Mouse (Mus musculus): Measurements from ENCODE around the gene Olfr643.

Olfr643 gene

GRCm38 (mm10) chr7:104137305-104137704 is at the start of gene Olfr643:
Olfr643 (minus strand) TSS chr7:104137405.
- DNase-seq (ENCODE audit: low read depth, low spot score), result no peak

DNA sequence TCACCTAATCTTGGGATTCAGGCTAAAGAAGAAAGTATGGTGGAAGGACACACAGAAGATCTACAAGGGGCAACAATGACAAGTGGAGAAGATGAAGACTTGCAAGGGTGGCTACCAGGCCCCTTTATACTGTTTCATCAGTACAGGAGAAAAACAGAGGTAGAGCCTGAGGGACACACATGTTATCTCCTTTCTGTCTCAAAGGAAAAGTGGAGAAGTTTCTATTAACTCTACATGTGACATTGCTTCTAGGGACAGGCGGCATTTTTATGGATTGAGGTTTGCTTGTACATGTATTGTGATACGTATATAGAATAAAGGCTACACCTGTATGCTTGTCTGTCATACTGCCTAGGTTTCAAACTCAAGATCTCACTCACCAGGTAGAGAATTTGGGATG is 46.1 kb upstream of the Olfr643 start, which contains the start of gene Olfr648:
Gene Olfr648, minus strand, starts transcription at position 101 of the 400 bp plus-strand sequence.
- DNase-seq (ENCODE audit: low read depth, low spot score), result no peak

DNA sequence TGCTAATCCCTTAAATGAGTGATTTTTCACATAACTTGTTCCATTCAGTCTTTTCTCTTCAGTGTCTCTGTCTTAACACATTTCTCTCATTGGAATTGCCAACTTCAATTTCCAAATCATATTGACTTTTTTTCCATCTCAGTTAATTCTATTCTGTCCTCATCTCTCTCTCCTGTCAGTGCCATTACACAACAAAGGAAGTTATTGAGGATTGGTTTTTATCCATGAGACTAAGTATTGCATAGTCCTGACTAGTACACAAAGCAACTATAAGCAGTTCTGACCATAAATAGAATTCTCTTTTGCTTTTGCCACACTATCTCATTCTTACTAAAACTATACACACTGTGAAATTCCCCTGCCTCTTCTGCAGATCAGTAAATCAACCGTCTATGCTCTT is 41.9 kb upstream of the Olfr643 start:
- DNase-seq (ENCODE audit: low read depth, low spot score), result no peak

DNA sequence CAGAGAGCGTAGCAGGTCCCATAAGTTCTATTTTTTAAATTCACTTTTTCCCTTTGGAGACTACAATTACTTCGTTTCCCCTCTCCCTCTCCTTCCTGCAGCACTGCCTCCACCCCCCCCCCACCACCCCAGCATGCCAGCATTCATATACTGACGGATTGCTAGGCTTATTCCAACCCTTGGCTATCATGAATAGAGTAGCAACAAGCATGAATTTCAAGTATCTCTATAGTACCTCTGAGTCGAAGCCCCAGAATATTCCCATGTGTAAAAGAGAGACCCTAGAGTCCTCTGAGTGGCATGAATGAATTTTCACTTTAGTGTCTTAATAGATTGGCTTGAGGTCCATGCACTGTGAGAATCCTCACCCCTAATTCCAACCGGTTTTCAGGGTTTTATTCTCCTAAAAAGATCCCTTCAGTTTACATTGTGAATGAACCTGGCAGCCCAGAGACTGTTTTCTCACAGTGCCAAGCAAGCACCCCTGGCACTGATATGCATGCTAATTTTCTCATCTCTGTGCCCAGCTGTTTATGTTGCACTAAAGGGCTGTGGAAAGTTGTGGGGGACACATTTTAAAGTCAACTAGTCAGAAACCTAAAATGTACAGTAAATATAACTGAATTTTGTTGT is 41.3 kb upstream of the Olfr643 start:
- DNase-seq (ENCODE audit: low read depth, low spot score), result no peak

DNA sequence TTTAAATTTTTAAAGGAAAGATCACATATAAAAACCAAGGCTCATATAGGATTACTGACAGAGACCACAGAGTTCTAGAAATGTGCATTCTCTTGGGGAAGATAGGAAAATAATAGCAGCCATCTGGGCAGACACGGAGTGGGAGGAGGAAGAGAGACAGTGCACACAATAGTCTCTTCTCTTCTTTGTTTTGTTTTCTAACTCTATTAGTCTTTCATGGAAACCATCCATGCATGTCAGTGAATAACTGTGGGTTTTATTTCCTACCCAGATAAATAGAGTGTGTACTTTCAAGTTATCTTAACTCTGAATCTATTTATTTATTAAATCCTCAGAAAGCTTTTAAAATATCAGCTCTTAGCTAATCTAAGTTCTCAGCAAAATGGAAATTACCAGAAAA is 37.9 kb upstream of the Olfr643 start:
- no peak for DNase-seq (ENCODE audit: low read depth, low spot score)

DNA sequence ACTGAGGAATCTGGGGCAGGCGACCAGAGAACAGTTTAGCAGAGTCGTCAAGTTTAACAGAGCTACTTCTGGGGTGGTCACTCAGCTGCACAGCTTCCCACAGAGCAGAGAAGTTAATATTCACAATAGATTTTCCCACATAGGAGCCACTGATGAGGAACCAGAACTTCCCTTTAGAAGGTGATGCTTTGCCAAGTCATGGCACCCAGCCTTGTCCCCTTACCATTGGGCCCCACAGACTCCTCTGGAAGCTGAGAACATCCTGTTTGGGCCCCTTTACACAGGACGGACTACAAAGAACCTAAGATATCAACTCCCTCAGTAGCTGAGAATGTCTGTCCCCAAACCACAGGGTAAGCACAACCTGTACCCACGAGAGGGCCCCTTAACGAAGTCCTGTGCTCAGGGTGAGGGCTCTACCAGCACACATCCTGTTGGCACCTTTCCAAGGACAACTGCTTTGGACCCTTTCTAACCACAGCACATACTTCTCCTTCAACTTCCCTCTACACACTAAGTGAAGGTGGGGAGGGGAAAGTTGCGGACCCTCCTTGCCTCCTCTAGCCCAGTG is 32.5 kb upstream of the Olfr643 start:
- no peak for DNase-seq (ENCODE audit: low read depth, low spot score)

GRCm38 (mm10) chr7:104167105-104167504 is 29.9 kb upstream of the Olfr643 start:
- no peak for DNase-seq (ENCODE audit: low read depth, low spot score)

DNA sequence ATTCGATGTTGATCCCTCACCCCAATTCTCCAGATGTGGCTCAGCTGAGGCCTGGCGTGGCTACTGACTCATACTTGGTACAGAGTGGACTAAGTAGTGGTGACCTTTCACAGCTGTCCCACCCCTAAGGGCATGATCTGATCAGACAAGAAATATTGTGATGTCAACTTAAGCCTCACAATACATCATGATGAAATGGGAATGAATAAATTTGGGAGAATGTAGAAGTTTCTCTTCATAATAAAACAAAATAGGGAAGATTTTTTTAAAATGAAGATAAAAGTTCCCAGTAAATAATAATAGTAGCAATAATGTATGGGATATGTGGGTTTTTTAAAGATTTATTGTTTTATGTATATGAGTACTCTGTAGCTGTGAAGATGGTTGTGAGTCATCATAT is 13.3 kb upstream of the Olfr643 start, which contains the start of gene Ubqlnl:
Gene Ubqlnl, minus strand, starts transcription at position 101 of the 400 bp plus-strand sequence.
- no peak for DNase-seq (ENCODE audit: low read depth, low spot score)

- no peak for DNase-seq (ENCODE audit: low read depth, low spot score)
Measured at GRCm38 (mm10) chr7:104143179-104143578, 6.0 kb upstream of the Olfr643 start, which contains the start of gene Ubqln3. Ubqln3 (minus strand) TSS chr7:104143279.

DNA sequence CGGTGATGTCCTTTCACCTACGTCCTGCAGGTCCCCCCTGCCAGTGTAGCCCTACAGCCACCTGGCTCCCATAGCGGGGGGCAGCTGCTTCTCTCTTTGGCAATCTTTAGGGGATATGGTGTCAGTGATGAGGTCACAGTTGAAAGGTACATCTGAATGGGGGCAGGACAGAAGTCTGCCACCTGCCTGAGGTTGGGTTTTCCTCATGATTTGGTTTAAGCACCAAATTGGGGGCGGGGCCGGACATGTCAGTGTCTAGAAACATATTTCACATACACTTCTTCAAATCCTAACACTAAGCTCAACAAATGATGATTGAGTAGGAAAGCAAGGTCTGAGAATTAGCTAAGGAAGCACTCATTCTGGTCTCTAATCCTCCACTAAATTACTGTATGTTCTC is 7.5 kb downstream of the Olfr643 start, which contains the start of gene Ubqln5:
Gene Ubqln5, minus strand, starts transcription at position 101 of the 400 bp plus-strand sequence.
- DNase-seq (ENCODE audit: low read depth, low spot score), result no peak

DNA sequence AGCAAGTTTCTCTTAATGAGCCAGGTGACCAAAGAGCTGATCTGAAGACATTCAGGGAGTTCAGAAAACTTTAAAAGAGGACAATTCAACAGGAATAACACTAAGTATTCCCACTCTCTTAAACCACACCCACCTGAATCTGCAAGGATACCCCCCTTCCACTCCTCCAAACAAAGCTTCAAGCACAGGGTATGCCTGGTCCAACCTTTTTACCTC is 32.5 kb downstream of the Olfr643 start, which contains the start of gene Olfr646:
Gene Olfr646, plus strand, starts transcription at position 117 of the 216 bp plus-strand sequence.
- no peak for DNase-seq (ENCODE audit: low read depth, low spot score)

DNA sequence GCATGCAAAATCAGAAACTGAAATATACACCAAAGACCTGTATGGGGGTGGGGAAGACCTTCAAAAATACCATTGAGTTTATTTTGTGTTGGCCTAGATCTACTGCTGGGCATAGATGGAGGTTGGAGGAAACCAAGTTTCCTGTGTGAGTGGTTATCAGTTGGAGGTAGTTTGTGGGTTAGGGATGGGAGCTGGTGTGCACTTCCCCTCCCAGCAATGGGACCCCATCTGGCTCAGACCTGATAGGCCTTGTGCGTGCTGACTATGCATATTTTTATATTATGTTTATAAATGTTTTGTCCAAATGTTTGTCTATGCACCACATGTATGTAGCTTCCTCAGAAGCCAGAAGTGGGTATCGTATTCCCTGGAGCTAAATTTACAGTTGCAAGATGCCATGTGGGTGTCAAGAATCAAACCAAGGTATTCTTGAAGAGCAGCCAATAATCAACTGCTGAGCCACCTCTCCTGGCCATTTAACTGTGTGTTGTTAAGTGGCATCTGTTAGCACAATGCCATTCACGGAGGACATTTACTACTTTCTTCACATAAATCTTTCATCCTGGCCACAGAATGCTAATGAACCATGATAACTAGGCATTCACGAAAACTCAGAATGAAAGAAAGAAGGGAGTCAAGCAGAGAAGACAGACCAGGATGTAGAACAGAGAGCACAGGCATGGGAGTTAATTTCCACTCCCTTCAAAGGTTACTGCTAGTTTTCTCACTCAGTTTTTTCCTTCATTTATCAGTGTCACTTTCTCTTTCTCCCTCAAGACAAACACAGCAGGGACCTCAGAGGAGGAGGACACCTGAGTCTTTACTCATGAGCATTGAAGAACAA is 33.1 kb downstream of the Olfr643 start:
- no peak for DNase-seq (ENCODE audit: low read depth, low spot score)

- no peak for DNase-seq (ENCODE audit: low read depth, low spot score)
Measured at GRCm38 (mm10) chr7:104085365-104085764, 51.8 kb downstream of the Olfr643 start, which contains the start of gene Olfr645. Olfr645 (minus strand) TSS chr7:104085465.

DNA sequence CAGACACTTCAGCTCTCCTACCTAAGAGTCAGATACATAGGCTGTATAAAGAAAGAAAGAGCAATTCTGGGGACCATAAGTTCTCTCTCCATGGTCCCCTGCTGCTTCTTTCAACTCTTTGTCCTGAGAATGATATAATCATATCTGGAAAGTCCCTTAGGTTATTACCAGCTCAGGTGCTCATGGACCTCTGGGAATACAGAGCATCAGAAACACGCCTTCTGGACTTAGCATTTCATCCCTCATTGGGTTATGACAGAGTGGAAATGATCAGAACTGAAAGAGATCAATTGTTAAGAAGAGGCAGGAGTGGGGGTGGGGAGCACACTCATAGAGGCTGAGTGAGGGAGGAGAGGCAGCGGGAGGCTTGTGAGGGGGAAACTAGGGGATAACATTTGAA is 65.4 kb downstream of the Olfr643 start, which contains the start of gene Olfr644:
Gene Olfr644, minus strand, starts transcription at position 101 of the 400 bp plus-strand sequence.
- DNase-seq (ENCODE audit: low read depth, low spot score), result no peak

DNA sequence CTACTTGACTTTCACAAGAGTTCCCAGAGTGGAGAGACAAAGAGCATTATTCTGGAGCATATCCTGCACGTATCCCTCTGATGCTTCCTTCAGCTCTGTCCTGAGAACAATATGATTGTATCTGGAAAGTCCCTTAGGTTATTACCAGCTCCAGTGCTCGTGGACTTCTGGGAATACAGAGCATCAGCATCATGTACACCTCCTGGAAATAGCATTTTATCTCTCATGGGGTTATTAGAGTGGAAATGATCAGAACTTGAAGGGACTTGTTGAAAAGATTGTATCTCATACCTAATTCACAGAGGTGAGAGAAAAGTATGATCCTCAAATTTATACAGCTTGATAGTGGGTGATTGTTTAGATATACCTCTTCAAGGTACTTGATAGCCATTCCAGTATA is 75.9 kb downstream of the Olfr643 start, which contains the start of gene 4930516K23Rik:
Gene 4930516K23Rik, minus strand, starts transcription at position 101 of the 400 bp plus-strand sequence.
- no peak for DNase-seq (ENCODE audit: low read depth, low spot score)

DNA sequence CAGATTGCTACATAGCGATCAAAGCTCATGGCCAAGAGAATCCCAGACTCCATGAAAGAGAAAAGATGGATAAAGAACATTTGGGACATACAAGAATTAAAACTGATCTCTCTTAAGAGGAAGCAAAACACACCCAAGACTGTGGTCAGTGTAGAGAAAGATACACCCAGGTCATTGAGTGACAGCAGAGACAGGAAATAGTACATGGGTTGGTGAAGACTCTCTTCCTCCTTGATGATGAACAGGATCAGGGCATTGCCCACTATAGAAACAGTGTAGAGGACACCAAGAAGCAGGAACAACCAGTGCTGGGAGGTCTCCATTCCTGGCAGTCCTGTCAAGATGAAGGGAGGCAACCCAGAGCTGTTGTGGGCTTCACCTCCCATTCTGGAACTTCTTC is 78.0 kb downstream of the Olfr643 start:
- DNase-seq (ENCODE audit: low read depth, low spot score), result no peak

DNA sequence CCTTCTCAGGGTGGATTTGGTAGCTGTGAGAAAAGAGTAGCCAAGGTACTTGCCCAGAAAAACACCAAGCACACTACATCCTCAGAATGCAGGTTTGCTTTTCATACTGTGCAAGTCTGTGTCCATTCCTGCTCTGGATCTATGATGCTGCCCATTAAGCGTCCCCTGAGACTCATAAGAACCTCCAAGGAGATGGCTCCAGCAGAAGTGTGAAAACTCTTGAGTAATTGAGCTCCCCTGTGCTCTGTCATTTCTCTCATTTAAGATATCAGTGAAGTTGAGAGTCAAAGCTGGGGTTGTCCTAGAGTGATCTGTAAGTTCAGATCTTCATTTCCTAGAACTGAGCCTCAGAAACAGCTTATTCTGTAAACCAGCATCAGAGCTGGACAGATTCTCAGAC is 84.6 kb downstream of the Olfr643 start, which contains the start of gene Olfr642:
Gene Olfr642, minus strand, starts transcription at position 101 of the 400 bp plus-strand sequence.
- DNase-seq (ENCODE audit: low read depth, low spot score), result no peak

DNA sequence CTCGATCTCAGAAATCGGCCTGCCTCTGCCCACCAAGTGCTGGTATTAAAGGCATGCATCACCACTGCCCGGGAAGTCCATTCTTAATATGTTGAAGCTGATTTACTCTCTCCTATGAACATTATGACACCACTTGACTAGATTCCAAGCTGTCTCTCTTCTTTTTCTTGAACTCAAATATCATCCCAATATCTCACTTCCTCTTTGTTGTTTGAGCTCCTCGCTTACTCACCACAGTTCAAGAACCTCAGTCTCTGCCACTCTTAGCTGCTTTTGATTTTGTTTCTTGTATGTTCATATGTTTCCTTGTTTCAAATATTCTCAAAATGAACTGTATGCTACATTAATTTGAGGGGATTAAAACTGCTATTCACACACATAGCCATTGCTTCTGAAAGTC is 86.5 kb downstream of the Olfr643 start:
- no peak for DNase-seq (ENCODE audit: low read depth, low spot score)

- no peak for DNase-seq (ENCODE audit: low read depth, low spot score)
Measured at GRCm38 (mm10) chr7:104035145-104035544, 102.1 kb downstream of the Olfr643 start, which contains the start of gene Olfr641. Olfr641 (plus strand) TSS chr7:104035445.

DNA sequence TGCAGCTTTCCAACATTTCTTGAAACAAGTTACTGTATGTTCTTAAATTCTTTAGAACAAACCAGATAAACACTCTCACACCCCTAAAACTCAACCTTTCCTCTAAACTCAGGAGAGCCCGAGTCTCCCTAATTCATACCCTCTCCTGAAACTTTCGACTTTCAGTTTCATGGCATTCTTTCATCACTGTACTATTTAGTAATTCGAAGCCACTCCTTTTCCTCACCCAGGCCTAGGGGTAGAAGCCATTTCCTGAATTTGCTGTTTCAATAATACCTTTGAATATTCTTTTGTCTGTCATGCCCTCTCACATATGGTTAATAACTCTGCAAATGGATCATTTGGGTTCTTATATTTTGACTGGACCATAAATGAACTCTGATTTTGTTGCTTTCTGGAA is 110.2 kb downstream of the Olfr643 start:
- no peak for DNase-seq (ENCODE audit: low read depth, low spot score)

DNA sequence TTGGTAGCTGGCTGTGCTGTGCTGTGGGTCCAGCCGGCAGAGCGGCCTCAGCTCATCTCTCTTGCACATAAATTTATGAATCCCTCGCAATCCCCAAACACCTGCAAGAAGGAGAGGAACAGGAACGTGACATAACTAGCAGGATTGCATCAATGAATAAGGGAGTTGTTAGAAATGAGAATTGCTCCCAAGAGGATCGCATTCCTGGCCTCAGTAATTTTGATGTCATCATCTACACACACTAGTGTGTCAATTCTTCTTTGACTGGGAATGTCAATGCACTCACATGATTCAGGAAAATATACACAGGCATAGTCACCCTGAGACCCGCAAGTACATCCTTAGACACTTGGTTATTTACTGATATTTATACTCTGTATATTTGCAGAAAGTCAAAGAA is 111.7 kb downstream of the Olfr643 start, which contains the start of gene Olfr640:
Gene Olfr640, minus strand, starts transcription at position 101 of the 400 bp plus-strand sequence.
- DNase-seq (ENCODE audit: low read depth, low spot score), result no peak

GRCm38 (mm10) chr7:104021651-104022050 is 115.6 kb downstream of the Olfr643 start:
- no peak for DNase-seq (ENCODE audit: low read depth, low spot score)

All from c-Kit-negative CD71-positive TER-119-positive erythroid progenitor cells, embryonic 14.5 days (primary cell).